Mouse (Mus musculus): ENCODE measurements around the gene Olfr1042. TPM values are rescaled to one million over a fixed set of nuclear protein-coding genes. Genes with fewer than 3 reads are reported as not detected.
"Not testable (repeated sequence)": the region's sequence is repeated elsewhere in the genome, so short reads cannot be mapped to it uniquely, and the experiment has no call there.

The Olfr1042 gene
- not detected in 2 replicates for polyA plus RNA-seq (2014; fragmentation: Nextera tagmentation; extraction: Ambion mirVana)

DNA sequence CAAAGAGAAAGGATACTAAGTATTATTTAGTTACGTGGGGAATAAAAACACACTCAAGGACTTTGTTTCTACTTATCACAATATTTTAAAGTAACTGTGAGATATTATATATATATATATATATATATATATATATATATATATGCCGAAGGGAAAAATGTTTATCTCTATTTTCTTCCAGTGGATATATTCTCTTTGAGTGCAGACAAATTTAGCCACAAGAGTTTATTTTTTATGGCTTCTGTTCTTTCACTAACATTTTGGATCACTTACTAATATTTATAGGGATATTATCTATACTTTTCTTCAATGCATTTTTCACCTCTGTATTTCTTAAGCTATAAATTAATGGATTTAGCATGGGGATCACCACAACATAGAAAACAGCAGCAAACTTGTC lies at the start of gene Olfr1042:
Gene Olfr1042, minus strand, starts transcription at position 101 of the 400 bp plus-strand sequence.
- Histone ChIP-seq H3K9ac (no peak within 1 kb of the TSS), H3K27me3 (ENCODE audit: control insufficient read depth, insufficient read depth, low read length) (no peaks in the 10 kb centered on the region), H3K9me3 (ENCODE audit: control insufficient read depth, low read length) (no peaks in the 10 kb centered on the region), H3K4me2 (replicated peaks) (no peak within 1 kb of the TSS), H3K4me3 (replicated peaks; ENCODE audit: low read length) (no peak within 1 kb of the TSS), H3K36me3 (replicated peaks; ENCODE audit: control insufficient read depth, insufficient read depth) (no peaks in the 10 kb centered on the region), H3K27ac (no peak within 1 kb of the TSS), H3K4me1 (replicated peaks; ENCODE audit: control insufficient read depth, insufficient read depth, low read length) (no peaks in the 10 kb centered on the region)
- ATAC-seq (ENCODE audit: low FRiP score) (no peak), DNase-seq (ENCODE audit: low spot score) (no peak)
- WGBS, result 91% methylated on average over 2 of the region's 2 CpGs

DNA sequence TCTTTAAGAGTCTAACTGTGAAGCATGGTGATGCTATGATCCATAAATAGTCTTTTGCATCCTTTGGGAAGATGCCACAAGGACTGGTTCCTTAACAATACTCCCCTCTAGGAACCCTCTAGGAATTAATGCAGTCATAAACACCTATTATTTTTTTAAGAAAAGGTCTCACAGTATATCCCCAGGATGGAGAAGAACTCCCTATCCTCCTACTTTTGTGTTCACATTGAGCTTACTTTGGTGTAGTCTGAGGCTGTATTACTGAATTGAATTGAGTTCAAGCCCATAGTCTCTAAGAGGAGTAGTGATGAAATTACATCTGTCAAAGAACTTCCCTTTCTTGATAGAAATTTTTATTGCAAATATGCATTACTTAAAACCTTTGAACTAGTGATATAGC lies 41.3 kb upstream of the Olfr1042 start, which contains the start of gene Olfr1045:
Gene Olfr1045, minus strand, starts transcription at position 101 of the 400 bp plus-strand sequence.
- Histone ChIP-seq H3K36me3 (replicated peaks; ENCODE audit: control insufficient read depth, insufficient read depth) (no peaks in the 10 kb centered on the region), H3K9me3 (ENCODE audit: control insufficient read depth, low read length) (no peaks in the 10 kb centered on the region), H3K27ac (no peak within 1 kb of the TSS), H3K4me1 (replicated peaks; ENCODE audit: control insufficient read depth, insufficient read depth, low read length) (no peaks in the 10 kb centered on the region), H3K9ac (no peak within 1 kb of the TSS), H3K4me2 (replicated peaks) (no peak within 1 kb of the TSS), H3K4me3 (replicated peaks; ENCODE audit: low read length) (no peak within 1 kb of the TSS), H3K27me3 (ENCODE audit: control insufficient read depth, insufficient read depth, low read length) (no peaks in the 10 kb centered on the region)
- DNase-seq (ENCODE audit: low spot score), result no peak
- ATAC-seq (ENCODE audit: low FRiP score), result no peak

DNA sequence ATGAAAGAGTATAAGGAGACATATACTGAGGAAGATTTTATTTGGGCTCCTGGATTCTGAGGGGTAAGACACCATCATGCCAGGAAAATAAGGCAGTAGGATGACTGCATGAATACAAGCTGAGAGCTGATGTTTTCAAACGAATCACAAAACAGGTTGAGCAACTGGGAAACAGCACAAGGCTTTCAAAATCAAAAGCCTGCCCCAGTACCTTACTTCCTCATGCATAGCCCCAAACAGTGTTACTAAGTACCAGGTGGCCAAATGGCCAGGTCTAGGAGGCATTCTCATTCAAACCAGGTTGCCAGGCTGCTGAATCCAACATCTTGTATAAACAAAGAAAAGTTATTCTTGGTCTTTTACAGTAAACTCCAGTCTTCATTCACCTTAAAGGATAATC lies 34.2 kb upstream of the Olfr1042 start:
- no peaks in the 10 kb centered on the region for H3K27me3 ChIP-seq (ENCODE audit: control insufficient read depth, insufficient read depth, low read length)
- H3K4me1 ChIP-seq (replicated peaks; ENCODE audit: control insufficient read depth, insufficient read depth, low read length), result no peaks in the 10 kb centered on the region
- 66% methylated on average over 1 of the region's 1 CpGs for WGBS
- DNase-seq (ENCODE audit: low spot score), result no peak
- H3K36me3 ChIP-seq (replicated peaks; ENCODE audit: control insufficient read depth, insufficient read depth), result no peaks in the 10 kb centered on the region
- no peak for ATAC-seq (ENCODE audit: low FRiP score)
- H3K27ac ChIP-seq, result no peak overlapping the region
- H3K4me2 ChIP-seq (replicated peaks), result no peak overlapping the region
- H3K4me3 ChIP-seq (replicated peaks; ENCODE audit: low read length), result no peak overlapping the region
- no peak overlapping the region for H3K9ac ChIP-seq
- no peaks in the 10 kb centered on the region for H3K9me3 ChIP-seq (ENCODE audit: control insufficient read depth, low read length)

DNA sequence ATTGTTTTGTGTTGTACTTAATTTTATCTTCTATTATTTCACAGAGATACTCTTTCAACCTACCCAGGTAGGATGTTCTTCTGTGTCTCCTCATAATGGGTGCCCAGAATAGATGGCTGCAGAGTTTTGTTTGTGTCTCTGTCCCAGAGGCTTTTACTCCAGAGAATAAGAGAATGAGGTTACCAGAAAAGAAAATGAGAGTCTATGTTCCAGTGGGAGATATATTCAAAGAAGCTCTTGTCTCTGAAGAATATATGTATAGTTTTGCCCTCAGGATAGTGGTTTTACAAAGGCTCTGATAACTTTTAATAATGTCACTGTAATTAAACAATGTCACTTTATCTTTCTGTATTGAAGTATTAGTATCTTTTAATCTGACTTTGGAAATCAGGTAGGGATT lies 23.9 kb upstream of the Olfr1042 start, which contains the start of gene Olfr52:
Gene Olfr52, minus strand, starts transcription at position 101 of the 400 bp plus-strand sequence.
- DNase-seq (ENCODE audit: low spot score), result no peak
- Histone ChIP-seq H3K27ac (no peak within 1 kb of the TSS), H3K4me1 (replicated peaks; ENCODE audit: control insufficient read depth, insufficient read depth, low read length) (no peaks in the 10 kb centered on the region), H3K4me2 (replicated peaks) (no peak within 1 kb of the TSS), H3K4me3 (replicated peaks; ENCODE audit: low read length) (no peak within 1 kb of the TSS), H3K9ac (no peak within 1 kb of the TSS), H3K27me3 (ENCODE audit: control insufficient read depth, insufficient read depth, low read length) (no peaks in the 10 kb centered on the region), H3K36me3 (replicated peaks; ENCODE audit: control insufficient read depth, insufficient read depth) (no peaks in the 10 kb centered on the region), H3K9me3 (ENCODE audit: control insufficient read depth, low read length) (no peaks in the 10 kb centered on the region)
- ATAC-seq (ENCODE audit: low FRiP score), result no peak

DNA sequence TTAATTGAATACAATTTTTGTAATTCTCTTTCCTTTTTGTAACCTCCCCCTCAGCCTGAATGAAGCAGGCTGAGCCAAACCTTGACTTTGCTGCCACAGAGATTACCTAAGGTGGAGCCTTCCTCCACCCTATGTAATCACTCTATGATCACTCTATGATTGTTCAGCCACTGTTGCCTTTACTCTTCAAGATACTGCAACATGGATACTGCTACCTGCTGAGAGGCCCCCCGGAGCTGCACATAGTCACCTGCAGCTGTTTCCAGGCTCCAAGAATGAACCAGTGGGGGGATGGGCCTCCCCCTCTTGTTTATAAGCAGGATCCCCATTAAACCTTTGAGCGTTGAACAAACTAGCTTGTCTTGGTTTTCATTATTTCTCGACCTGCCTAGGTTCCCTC lies 18.3 kb upstream of the Olfr1042 start:
- H3K4me2 ChIP-seq (replicated peaks), result no peak overlapping the region
- no peak for ATAC-seq (ENCODE audit: low FRiP score)

DNA sequence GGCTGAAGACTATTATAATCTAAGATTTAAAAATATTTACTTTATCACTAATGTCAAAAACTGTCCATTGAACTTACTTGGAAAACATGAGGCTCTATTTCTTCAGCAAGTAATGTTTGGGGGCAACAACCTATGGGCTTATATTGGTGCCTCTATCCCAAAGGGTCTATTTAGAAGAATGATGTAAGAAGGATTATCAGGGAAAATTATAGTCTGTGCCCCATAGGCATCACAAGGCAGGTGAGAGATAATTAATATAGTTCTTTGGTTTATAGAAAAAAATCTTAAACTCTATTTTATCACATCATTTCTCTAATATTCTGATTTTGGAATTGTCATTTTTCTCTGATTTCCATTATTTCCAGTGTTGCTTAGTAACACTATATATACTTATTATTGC lies 16.1 kb upstream of the Olfr1042 start, which contains the start of gene Olfr1044:
Gene Olfr1044, minus strand, starts transcription at position 101 of the 400 bp plus-strand sequence.
- no peak for DNase-seq (ENCODE audit: low spot score)
- Histone ChIP-seq H3K4me1 (replicated peaks; ENCODE audit: control insufficient read depth, insufficient read depth, low read length) (no peaks in the 10 kb centered on the region), H3K27ac (no peak within 1 kb of the TSS), H3K9me3 (ENCODE audit: control insufficient read depth, low read length) (no peaks in the 10 kb centered on the region), H3K27me3 (ENCODE audit: control insufficient read depth, insufficient read depth, low read length) (no peaks in the 10 kb centered on the region), H3K9ac (no peak within 1 kb of the TSS), H3K4me2 (replicated peaks) (no peak within 1 kb of the TSS), H3K4me3 (replicated peaks; ENCODE audit: low read length) (no peak within 1 kb of the TSS), H3K36me3 (replicated peaks; ENCODE audit: control insufficient read depth, insufficient read depth) (no peaks in the 10 kb centered on the region)
- no peak for ATAC-seq (ENCODE audit: low FRiP score)

More for the DNA sequence above, 18.3 kb upstream of the Olfr1042 start:
- Histone ChIP-seq H3K27me3 (ENCODE audit: control insufficient read depth, insufficient read depth, low read length) (no peaks in the 10 kb centered on the region), H3K9ac (no peak overlapping the region), H3K27ac (no peak overlapping the region), H3K4me1 (replicated peaks; ENCODE audit: control insufficient read depth, insufficient read depth, low read length) (no peaks in the 10 kb centered on the region), H3K4me3 (replicated peaks; ENCODE audit: low read length) (no peak overlapping the region), H3K9me3 (ENCODE audit: control insufficient read depth, low read length) (no peaks in the 10 kb centered on the region), H3K36me3 (replicated peaks; ENCODE audit: control insufficient read depth, insufficient read depth) (no peaks in the 10 kb centered on the region)
- DNase-seq (ENCODE audit: low spot score), result no peak
- 85% methylated on average over 3 of the region's 3 CpGs for WGBS

DNA sequence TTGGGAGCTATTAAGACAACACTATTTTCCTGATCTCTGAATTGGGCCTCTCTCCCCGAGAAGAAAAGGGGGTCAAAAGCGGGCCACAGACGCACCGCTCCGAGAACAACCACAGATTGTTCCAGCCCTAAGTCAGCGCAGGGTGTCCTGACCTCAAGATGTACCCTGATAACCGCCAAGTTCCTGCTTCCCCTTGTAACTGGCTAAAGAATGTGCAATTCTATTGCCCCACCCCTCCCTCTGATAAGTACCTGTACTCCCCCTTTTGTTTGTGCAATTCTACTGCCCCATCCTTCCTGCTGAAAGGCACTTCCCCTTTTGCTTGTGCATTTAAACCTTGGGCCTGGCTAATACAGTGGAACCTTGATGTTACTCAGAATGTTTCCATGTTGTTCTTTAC lies 13.8 kb upstream of the Olfr1042 start:
- H3K9ac ChIP-seq; DNase-seq (ENCODE audit: low spot score); H3K4me1 ChIP-seq (replicated peaks; ENCODE audit: control insufficient read depth, insufficient read depth, low read length); H3K27me3 ChIP-seq (ENCODE audit: control insufficient read depth, insufficient read depth, low read length); H3K9me3 ChIP-seq (ENCODE audit: control insufficient read depth, low read length); H3K4me2 ChIP-seq (replicated peaks); H3K36me3 ChIP-seq (replicated peaks; ENCODE audit: control insufficient read depth, insufficient read depth); H3K4me3 ChIP-seq (replicated peaks; ENCODE audit: low read length); ATAC-seq (ENCODE audit: low FRiP score); H3K27ac ChIP-seq: not testable (repeated sequence)
- WGBS, result 87% methylated on average over 7 of the region's 7 CpGs

DNA sequence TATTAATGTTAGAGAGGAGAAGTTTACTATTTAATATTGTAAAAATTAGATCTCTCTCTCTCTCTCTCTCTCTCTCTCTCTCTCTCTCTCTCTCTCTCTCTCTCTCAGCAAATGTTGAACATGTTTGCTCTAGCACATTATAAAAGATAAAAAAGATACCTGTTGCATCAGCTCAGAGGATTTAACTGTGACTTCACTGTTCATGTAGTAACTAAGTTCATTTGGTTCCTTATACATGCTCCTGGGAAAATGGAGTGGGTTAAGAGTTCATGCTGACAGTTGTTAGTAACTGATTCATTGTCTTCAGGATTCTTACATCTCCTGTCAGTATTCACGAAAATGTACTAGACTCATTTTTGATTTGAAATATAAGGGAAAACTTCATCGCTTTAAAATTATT lies 5.8 kb upstream of the Olfr1042 start, which contains the start of gene Olfr1043:
Gene Olfr1043, minus strand, starts transcription at position 101 of the 400 bp plus-strand sequence.
- 92% methylated on average over 2 of the region's 2 CpGs for WGBS
- H3K27ac ChIP-seq, result no peak within 1 kb of the TSS
- no peak for DNase-seq (ENCODE audit: low spot score)

DNA sequence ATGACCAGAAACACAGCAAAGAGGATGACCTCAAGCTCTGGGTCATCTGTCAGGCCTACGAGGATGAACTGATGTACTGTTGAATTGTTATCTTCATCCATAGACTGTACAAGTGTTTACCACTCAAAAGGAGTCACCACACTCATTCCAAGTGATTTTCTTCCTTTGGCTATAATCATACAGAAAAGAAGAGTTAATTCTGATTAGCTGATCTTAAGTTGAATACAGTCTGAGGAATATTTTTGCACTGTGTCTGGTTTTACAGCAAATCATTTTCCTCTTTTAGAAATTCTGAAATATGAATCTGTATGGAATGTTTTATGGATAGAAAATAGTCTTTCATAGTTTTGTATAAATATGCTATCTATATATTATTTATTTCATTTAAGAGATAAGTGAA lies 15.0 kb downstream of the Olfr1042 start, which contains the start of gene Olfr1040:
Gene Olfr1040, minus strand, starts transcription at position 101 of the 400 bp plus-strand sequence.
- 86% methylated on average over 1 of the region's 1 CpGs for WGBS

More for the DNA sequence above, 5.8 kb upstream of the Olfr1042 start, which contains the start of gene Olfr1043:
- no peaks in the 10 kb centered on the region for H3K9me3 ChIP-seq (ENCODE audit: control insufficient read depth, low read length)
- H3K4me3 ChIP-seq (replicated peaks; ENCODE audit: low read length), result no peak within 1 kb of the TSS
- no peak within 1 kb of the TSS for H3K4me2 ChIP-seq (replicated peaks)
- H3K4me1 ChIP-seq (replicated peaks; ENCODE audit: control insufficient read depth, insufficient read depth, low read length), result no peaks in the 10 kb centered on the region
- H3K27me3 ChIP-seq (ENCODE audit: control insufficient read depth, insufficient read depth, low read length), result no peaks in the 10 kb centered on the region
- H3K36me3 ChIP-seq (replicated peaks; ENCODE audit: control insufficient read depth, insufficient read depth), result no peaks in the 10 kb centered on the region
- H3K9ac ChIP-seq, result no peak within 1 kb of the TSS
- ATAC-seq (ENCODE audit: low FRiP score), result no peak

DNA sequence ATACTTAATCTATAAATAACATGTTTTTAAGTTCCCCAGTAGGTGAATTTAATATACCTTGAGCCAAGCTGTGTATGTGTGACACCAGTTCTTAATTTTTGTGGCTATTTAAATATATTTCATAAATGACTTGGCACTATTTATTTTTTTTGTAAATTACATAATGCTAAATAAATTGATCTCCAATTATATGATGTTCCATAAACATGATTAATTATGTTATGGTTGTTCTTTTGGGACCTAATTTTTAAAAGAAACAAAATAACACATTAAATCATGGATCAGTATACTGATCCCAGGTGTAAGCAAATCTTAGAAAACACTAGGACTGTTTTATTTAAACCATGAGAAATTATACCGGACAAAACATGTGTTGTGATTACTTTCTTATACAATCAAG lies 25.8 kb downstream of the Olfr1042 start, which contains the start of gene Olfr1039:
Gene Olfr1039, minus strand, starts transcription at position 101 of the 400 bp plus-strand sequence.
- no peaks in the 10 kb centered on the region for H3K9me3 ChIP-seq (ENCODE audit: control insufficient read depth, low read length)
- H3K27me3 ChIP-seq (ENCODE audit: control insufficient read depth, insufficient read depth, low read length), result no peaks in the 10 kb centered on the region
- H3K4me2 ChIP-seq (replicated peaks), result no peak within 1 kb of the TSS
- H3K27ac ChIP-seq, result no peak within 1 kb of the TSS
- no peak within 1 kb of the TSS for H3K4me3 ChIP-seq (replicated peaks; ENCODE audit: low read length)
- no peak for DNase-seq (ENCODE audit: low spot score)
- H3K4me1 ChIP-seq (replicated peaks; ENCODE audit: control insufficient read depth, insufficient read depth, low read length), result no peaks in the 10 kb centered on the region
- no peak for ATAC-seq (ENCODE audit: low FRiP score)
- no peak within 1 kb of the TSS for H3K9ac ChIP-seq
- 95% methylated on average over 1 of the region's 1 CpGs for WGBS
- H3K36me3 ChIP-seq (replicated peaks; ENCODE audit: control insufficient read depth, insufficient read depth), result no peaks in the 10 kb centered on the region

More for the DNA sequence above, 15.0 kb downstream of the Olfr1042 start, which contains the start of gene Olfr1040:
- ATAC-seq (ENCODE audit: low FRiP score) (no peak), DNase-seq (ENCODE audit: low spot score) (no peak)
- Histone ChIP-seq H3K4me3 (replicated peaks; ENCODE audit: low read length) (no peak within 1 kb of the TSS), H3K27ac (no peak within 1 kb of the TSS), H3K4me1 (replicated peaks; ENCODE audit: control insufficient read depth, insufficient read depth, low read length) (no peaks in the 10 kb centered on the region), H3K36me3 (replicated peaks; ENCODE audit: control insufficient read depth, insufficient read depth) (no peaks in the 10 kb centered on the region), H3K27me3 (ENCODE audit: control insufficient read depth, insufficient read depth, low read length) (no peaks in the 10 kb centered on the region), H3K9ac (no peak within 1 kb of the TSS), H3K4me2 (replicated peaks) (no peak within 1 kb of the TSS), H3K9me3 (ENCODE audit: control insufficient read depth, low read length) (no peaks in the 10 kb centered on the region)
